Mouse (Mus musculus) forebrain, embryonic 10.5 days (tissue): ENCODE data around the gene Aig1. TPM values are rescaled to one million over a fixed set of nuclear protein-coding genes. Genes with fewer than 3 reads are reported as not detected.

Source experiments
- DNase-seq: peaks from one replicate; pipeline ENCODE4 v3.0.0-alpha.2; 2017; ENCODE audit warnings: low spot score; ENCODE audit errors: extremely low spot score
- H3K27ac ChIP-seq: fragments of 300-500 bp; sonication (generic); 2 replicates; pipeline ENCODE4 v1.5.1; 2016; ENCODE audit warnings: mild to moderate bottlenecking
- H3K27me3 ChIP-seq: fragments of 300-500 bp; sonication (generic); 2 replicates; pipeline ENCODE4 v1.6.1; 2016; ENCODE audit warnings: mild to moderate bottlenecking; ENCODE audit not compliant: poor library complexity, severe bottlenecking
- H3K36me3 ChIP-seq: fragments of 300-500 bp; sonication (generic); replicated peaks from 2 replicates; pipeline ENCODE4 v1.6.1; 2016; ENCODE audit warnings: mild to moderate bottlenecking, moderate library complexity
- H3K4me1 ChIP-seq: fragments of 300-500 bp; sonication (generic); 2 replicates; pipeline ENCODE4 v1.6.1; 2016
- H3K4me3 ChIP-seq: fragments of 300-500 bp; sonication (generic); 2 replicates; pipeline ENCODE4 v1.5.1; 2016; ENCODE audit warnings: mild to moderate bottlenecking, moderate library complexity
- H3K9me3 ChIP-seq: fragments of 300-500 bp; sonication (generic); 2 replicates; pipeline ENCODE4 v1.6.1; 2016; ENCODE audit warnings: mild to moderate bottlenecking, moderate library complexity
- WGBS: fragments of 180-500 bp; shearing (Covaris S2); methylation state at CpG from one replicate; pipeline ENCODE4 v1.1.7; 2016; 5-methylcytosine and 5-hydroxymethylcytosine counted together
- polyA plus RNA-seq: library from polyadenylated mRNA; unstranded; fragments of >200 nt; fragmentation: Nextera tagmentation; extraction: Ambion mirVana; gene quantifications from 2 replicates; pipeline ENCODE4 v1.2.1, GENCODE M21; 2016

Aig1 gene
- polyA plus RNA-seq, 1 experiment from 2014 or later: 21.8 TPM

DNA sequence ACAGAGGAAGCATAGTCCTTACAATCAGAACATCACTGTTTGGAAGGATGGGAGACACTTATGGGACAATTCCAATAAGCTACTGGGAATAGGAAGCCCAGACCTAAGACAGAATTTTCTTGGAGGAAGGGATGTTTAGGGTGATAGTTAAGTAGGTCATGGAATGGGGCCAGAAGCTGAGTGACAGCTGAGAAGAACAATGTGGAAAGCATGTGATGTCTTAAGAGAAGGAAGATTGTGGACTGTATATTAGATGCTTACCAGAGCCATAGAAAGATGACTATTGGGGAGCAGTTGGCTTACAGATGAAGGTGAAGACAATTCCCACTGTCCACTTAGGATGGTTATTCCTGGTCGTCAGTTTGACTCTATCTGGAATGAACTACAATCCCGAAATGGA is 191.3 kb downstream of the Aig1 start:
- 90% methylated on average over 2 of the region's 2 CpGs for WGBS
- no peaks in the 10 kb centered on the region for H3K9me3 ChIP-seq

DNA sequence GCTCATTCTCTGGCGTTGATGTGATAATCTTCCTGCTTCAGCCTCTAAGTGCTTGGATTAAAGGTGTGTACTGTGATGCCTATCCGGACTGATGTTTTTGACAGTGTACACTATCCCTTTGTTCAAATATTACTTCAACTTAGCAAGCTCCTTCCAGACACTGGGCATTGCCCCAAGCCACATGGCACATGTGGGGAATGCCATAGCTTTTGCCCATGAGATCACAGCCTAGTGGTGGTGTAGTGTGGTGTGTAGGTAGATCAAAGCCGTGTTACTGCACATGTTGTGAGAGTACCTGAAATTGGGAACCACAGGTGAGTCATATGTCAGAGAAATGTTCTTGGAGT is 193.8 kb downstream of the Aig1 start:
- WGBS: 87% methylated on average over 3 of the region's 3 CpGs

More for the DNA sequence above, 191.3 kb downstream of the Aig1 start:
- Histone ChIP-seq H3K4me1 (peaks cover 7% of the 10 kb centered on the region; the same call in 1 of the 2 replicates), H3K27me3 (no peaks in the 10 kb centered on the region), H3K27ac (no peak overlapping the region), H3K4me3 (no peak overlapping the region), H3K36me3 (no peaks in the 10 kb centered on the region)
- DNase-seq: no peak

DNA sequence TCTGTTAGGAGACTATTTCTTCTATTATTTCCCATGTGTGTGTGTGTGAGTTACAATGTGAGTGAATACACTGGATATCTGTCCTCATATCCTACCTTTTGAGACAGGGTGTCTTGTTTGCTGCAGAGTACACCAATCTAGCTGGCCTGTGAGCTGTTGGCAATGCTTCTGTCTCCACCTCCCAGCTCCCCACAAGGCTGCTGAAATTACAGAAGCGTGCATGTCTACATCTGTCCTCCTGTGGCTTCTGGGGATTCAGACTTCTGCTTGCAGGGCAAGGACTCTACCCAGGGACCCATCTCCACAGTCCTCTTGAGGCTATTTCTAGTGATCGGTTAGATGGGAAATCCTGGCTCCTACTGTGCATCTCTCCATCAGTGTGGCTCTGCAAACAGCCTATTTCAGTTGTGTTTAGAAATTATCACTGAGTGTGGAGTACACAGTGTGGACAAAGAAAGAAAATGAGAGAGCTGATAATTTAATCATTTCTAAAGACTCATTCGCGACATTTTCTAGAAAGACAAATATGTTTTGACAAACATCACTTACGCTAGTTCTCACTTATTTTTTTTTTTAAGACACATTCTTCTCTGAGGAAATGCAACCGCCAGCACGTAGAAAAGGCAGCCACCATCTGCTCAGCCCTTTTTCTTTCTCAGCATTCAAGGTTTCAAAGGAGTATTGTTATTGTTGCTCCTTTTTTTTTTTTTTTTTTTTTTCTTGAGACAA is 194.3 kb downstream of the Aig1 start:
- Histone ChIP-seq H3K27me3 (no peaks in the 10 kb centered on the region), H3K4me1 (peaks cover 7% of the 10 kb centered on the region; the same call in 1 of the 2 replicates), H3K9me3 (no peaks in the 10 kb centered on the region), H3K4me3 (no peak overlapping the region), H3K36me3 (no peaks in the 10 kb centered on the region), H3K27ac (no peak overlapping the region)
- no peak for DNase-seq
- 83% methylated on average over 7 of the region's 7 CpGs for WGBS

More for the DNA sequence above, 193.8 kb downstream of the Aig1 start:
- Histone ChIP-seq H3K4me3 (no peak overlapping the region), H3K27ac (no peak overlapping the region), H3K4me1 (peaks cover 7% of the 10 kb centered on the region; the same call in 1 of the 2 replicates), H3K27me3 (no peaks in the 10 kb centered on the region), H3K9me3 (no peaks in the 10 kb centered on the region), H3K36me3 (no peaks in the 10 kb centered on the region)
- DNase-seq: no peak

DNA sequence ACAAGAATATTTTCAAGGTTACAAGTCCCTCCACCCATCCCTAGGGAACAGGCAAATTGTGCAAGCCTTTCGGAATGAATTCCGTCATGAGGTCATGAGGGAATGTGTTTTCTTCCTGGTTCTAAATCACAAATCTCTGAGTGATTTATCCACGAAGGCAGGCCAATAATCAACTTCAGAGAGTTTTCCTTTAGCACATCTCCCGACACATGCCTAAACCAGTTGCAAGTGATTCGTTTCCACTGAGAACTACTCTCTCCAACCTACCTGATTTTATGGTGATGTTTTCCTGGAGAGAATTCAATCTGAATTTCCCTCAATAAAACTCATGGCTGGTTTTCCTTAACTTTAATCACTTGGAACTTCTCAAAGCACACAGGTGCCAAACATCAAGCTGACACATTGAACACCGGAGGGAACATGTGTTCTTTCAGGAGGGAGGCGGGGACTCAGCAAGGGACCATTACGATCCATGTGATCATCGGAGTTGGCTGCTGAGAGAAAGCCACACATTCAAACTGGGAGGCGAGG is 201.5 kb downstream of the Aig1 start:
- H3K36me3 ChIP-seq: no peaks in the 10 kb centered on the region
- no peak for DNase-seq
- H3K27me3 ChIP-seq: no peaks in the 10 kb centered on the region
- H3K4me3 ChIP-seq: no peak overlapping the region
- no peaks in the 10 kb centered on the region for H3K4me1 ChIP-seq
- WGBS: 90% methylated on average over 10 of the region's 10 CpGs
- H3K27ac ChIP-seq: no peak overlapping the region
- H3K9me3 ChIP-seq: no peaks in the 10 kb centered on the region

DNA sequence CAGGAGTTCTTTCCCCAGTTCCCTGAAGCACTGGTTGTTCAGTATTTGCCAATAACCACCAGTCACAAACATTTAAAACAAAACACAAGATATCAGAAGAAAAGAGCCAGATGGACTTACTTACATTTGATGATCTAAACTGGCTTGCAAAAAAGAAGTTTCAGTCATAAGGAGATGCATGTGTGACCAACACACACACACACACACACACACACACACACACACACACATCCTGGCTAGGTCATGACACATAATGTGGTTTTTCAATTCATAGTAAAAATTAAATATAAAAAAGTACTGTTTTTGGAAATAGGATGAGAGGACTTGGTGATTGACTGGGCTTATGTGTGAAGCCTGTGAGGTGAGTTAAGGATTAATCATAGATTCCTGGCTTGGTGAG is 205.3 kb downstream of the Aig1 start:
- no peaks in the 10 kb centered on the region for H3K27me3 ChIP-seq
- H3K4me1 ChIP-seq: peaks cover 5% of the 10 kb centered on the region; the same call in 1 of the 2 replicates
- no peak overlapping the region for H3K4me3 ChIP-seq
- H3K27ac ChIP-seq: no peak overlapping the region
- H3K9me3 ChIP-seq: no peaks in the 10 kb centered on the region
- H3K36me3 ChIP-seq: no peaks in the 10 kb centered on the region
- DNase-seq: no peak

DNA sequence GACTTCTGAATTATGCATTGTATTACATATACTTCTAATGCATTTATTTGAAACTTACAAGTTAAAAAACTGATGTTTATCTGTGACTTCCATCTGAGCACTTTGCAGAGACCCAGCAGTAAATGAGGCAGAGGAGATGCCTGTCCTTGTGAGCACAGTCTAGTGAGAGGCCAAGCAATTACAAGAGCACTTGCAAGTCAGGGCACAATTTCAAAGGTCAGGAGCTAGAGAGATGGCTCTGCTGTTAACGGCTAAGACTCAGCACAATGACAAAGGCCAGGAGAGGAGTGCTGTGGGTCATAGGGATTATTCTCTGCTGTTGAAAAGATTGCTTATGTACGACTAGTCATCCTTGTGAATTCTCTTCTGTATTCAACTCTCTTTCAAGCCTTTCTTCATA is 209.0 kb downstream of the Aig1 start:
- Histone ChIP-seq H3K4me3 (no peak overlapping the region), H3K27me3 (no peaks in the 10 kb centered on the region), H3K27ac (no peak overlapping the region), H3K4me1 (peaks cover 5% of the 10 kb centered on the region; the same call in 1 of the 2 replicates), H3K9me3 (no peaks in the 10 kb centered on the region), H3K36me3 (no peaks in the 10 kb centered on the region)
- WGBS: 31% methylated on average over 2 of the region's 2 CpGs
- no peak for DNase-seq

DNA sequence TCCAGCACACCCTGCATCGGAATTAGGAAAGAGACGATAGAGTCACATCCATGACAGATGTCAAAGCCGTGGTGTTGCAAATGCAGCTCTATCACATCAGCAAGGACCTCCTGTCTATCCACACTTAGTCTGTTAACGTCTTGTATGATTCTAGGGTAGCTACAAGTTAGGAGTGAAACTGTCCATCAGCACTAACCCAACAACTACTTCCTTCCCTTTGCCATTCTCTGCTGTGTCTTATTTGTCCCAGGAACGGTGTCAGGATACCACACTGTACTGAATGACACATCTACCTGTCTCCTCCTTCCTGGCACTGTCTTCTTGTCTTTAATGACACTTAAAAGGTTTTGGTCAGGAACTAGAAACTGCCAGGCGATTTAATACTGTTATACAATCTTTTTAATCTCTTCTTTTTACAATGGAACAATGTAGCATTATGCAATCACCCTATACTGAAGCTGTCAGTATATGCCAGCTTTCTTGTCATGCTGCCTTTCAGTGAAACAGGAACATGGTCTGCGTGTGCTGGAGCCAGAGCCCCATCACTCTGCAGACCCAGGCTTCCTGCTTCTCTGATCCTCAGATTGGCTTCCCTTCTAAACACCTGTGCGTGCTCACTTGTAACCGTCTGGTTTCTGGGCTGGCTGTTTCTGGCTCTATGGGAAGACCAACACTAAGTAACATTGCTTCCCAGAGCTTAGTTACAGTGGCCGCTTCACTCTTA is 214.9 kb downstream of the Aig1 start:
- no peak overlapping the region for H3K4me3 ChIP-seq
- DNase-seq: no peak
- H3K4me1 ChIP-seq: no peaks in the 10 kb centered on the region
- no peaks in the 10 kb centered on the region for H3K9me3 ChIP-seq
- H3K36me3 ChIP-seq: no peaks in the 10 kb centered on the region
- H3K27ac ChIP-seq: no peak overlapping the region
- H3K27me3 ChIP-seq: no peaks in the 10 kb centered on the region
- 92% methylated on average over 10 of the region's 10 CpGs for WGBS

DNA sequence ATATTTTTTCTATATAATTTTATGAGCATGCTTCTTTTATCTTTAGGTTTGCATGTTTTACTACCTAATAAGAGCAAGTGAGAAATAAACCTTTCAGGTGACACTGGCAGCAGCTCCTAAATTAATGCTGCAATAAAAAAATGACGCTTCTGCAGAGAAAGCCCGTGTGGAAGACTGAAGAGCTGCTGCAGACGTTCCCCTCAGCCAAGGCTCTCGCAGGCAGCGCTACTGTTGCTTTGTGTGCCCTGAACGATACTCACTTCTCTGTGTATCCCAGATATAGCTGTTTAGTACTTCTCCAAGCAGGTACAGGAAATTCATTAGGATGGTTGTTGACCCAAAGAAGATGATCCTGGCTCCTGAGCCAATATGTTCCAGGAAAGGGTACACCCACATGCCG is 215.5 kb downstream of the Aig1 start:
- Histone ChIP-seq H3K9me3 (no peaks in the 10 kb centered on the region), H3K27ac (no peak overlapping the region)
- 94% methylated on average over 7 of the region's 7 CpGs for WGBS

DNA sequence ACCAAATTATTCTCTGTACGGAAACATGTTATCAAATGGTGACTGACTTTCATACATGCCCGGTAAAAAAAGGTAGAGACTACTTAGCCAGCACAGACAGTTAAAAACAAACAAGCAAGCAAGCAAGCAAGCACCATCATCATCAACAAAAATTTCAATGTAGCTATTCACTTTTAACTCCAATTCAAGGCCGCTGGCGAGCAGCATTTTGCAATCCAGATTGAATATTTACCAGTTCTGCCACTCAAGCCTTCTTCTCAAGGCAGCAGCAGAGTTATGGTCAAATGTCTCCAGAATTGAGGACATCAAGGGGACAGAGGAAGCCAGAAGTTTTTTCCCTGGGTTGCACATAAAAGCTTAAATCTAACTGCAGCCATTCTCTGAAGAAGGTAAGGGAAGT is 216.7 kb downstream of the Aig1 start:
- Histone ChIP-seq H3K36me3 (no peaks in the 10 kb centered on the region), H3K4me1 (peaks cover 6% of the 10 kb centered on the region; the same call in 1 of the 2 replicates), H3K9me3 (no peaks in the 10 kb centered on the region), H3K4me3 (no peak overlapping the region), H3K27me3 (no peaks in the 10 kb centered on the region), H3K27ac (no peak overlapping the region)
- DNase-seq: no peak
- 93% methylated on average over 4 of the region's 4 CpGs for WGBS

More for the DNA sequence above, 215.5 kb downstream of the Aig1 start:
- Histone ChIP-seq H3K36me3 (no peaks in the 10 kb centered on the region), H3K27me3 (no peaks in the 10 kb centered on the region), H3K4me3 (no peak overlapping the region), H3K4me1 (no peaks in the 10 kb centered on the region)
- no peak for DNase-seq

DNA sequence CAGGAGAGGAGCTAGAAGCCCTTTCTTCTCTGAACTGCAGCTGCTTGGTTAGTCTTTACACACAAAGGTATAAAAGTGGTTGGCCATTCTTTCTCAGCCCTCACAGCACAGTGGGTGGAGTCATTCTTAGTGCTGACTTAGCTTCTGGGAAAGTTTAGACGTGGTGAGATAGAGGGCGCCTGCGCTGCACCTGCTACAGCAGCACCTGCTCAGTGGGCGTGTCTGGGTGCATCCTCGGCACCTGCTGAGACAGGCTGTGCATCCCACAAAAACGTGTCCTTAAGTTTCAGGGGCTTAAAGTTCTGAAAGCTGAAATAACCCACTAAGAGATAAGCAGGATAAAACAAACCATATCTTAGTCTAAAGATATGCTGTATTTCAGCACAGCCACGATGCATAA is 227.0 kb downstream of the Aig1 start:
- H3K4me1 ChIP-seq: no peaks in the 10 kb centered on the region
- no peak overlapping the region for H3K4me3 ChIP-seq
- no peak overlapping the region for H3K27ac ChIP-seq
- DNase-seq: no peak
- WGBS: 16% methylated on average over 7 of the region's 7 CpGs
- H3K36me3 ChIP-seq: no peaks in the 10 kb centered on the region
- no peaks in the 10 kb centered on the region for H3K27me3 ChIP-seq
- no peaks in the 10 kb centered on the region for H3K9me3 ChIP-seq

DNA sequence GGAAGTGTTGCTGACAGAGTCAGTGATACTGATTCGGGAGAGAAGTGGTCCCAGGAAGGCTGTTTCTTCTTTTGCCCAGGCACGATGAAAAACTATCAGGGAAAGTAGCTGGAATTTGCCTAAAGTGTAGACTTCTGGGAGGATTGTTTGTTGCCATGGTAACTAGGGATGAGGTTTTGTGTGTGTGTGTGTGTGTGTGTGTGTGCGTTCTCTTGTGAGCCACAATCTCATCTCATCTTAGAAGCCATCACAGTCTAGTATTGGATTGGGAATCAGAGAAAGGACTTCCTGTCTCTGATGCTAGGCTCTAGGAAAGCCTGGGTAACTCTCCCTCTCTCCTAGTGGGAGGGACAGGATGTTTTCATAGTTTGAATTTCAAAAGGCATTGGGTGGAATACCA is 237.0 kb downstream of the Aig1 start:
- Histone ChIP-seq H3K9me3 (no peaks in the 10 kb centered on the region), H3K27ac (no peak overlapping the region), H3K4me3 (no peak overlapping the region), H3K4me1 (no peaks in the 10 kb centered on the region), H3K27me3 (no peaks in the 10 kb centered on the region), H3K36me3 (no peaks in the 10 kb centered on the region)
- DNase-seq: no peak
- WGBS: 78% methylated on average over 3 of the region's 3 CpGs

DNA sequence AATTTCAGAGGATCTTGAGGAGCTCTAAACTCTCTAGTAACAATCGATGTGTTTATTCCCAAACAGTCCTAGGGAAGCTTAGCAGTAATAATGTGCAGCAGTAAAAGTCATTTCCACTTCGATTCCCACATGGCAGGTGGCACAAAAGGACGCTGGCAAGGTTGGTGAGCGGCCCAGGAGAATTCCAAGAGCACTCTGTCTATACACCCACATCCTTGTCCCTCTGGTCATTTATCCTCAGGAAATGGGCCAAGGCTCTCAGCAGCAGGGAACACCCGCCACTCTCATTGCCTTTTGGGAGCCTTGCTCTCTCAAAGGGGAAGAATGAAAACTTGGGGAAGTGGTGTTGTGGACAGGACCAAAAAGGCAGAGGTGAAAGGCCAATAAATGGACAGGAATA is 245.0 kb downstream of the Aig1 start:
- WGBS: 81% methylated on average over 5 of the region's 5 CpGs
- no peak for DNase-seq
- Histone ChIP-seq H3K4me1 (no peaks in the 10 kb centered on the region), H3K27me3 (no peaks in the 10 kb centered on the region), H3K4me3 (no peak overlapping the region), H3K36me3 (no peaks in the 10 kb centered on the region), H3K9me3 (no peaks in the 10 kb centered on the region), H3K27ac (no peak overlapping the region)

DNA sequence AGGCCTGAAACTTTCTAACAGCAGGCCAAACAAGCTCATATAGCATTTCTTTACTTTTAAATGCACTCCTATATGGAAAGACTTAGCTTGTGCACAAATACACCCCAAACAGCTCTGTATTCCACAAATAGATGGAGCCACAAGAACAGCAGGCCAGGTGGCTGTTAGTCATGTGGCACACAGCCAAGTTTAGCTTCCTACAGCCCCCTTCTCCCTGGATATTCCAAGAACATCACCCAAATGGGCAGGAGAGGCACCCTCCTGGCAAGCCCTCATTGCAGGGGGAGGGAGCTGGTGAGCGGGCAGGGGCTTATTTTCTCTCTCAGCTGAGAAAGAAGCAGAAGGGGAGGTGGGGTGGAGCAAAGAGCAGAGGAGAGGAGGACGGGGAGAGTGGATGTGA is 267.9 kb downstream of the Aig1 start:
- H3K4me1 ChIP-seq: peaks cover 4% of the 10 kb centered on the region; the same call in 1 of the 2 replicates
- no peak for DNase-seq
- no peaks in the 10 kb centered on the region for H3K27me3 ChIP-seq
- H3K36me3 ChIP-seq: no peaks in the 10 kb centered on the region
- 72% methylated on average over 2 of the region's 2 CpGs for WGBS
- no peaks in the 10 kb centered on the region for H3K9me3 ChIP-seq
- no peak overlapping the region for H3K4me3 ChIP-seq
- H3K27ac ChIP-seq: no peak overlapping the region
